Mouse (Mus musculus) ES-E14 (cell line): ENCODE results near the gene Msl1.

Experiments
- CHD2 ChIP-seq: IDR thresholded peaks from 2 replicates; pipeline ENCODE4 v1.6.1; 2014; ENCODE audit warnings: mild to moderate bottlenecking, low read depth, low read length, inconsistent platforms
- HCFC1 ChIP-seq: IDR thresholded peaks from 2 replicates; pipeline ENCODE4 v1.6.1; 2012; ENCODE audit warnings: low read length, inconsistent platforms, borderline replicate concordance; ENCODE audit not compliant: insufficient read depth
- MAFK ChIP-seq: IDR thresholded peaks from 2 replicates; pipeline ENCODE4 v1.6.1; 2014; ENCODE audit warnings: mild to moderate bottlenecking, low read depth, low read length, inconsistent platforms; ENCODE audit not compliant: insufficient read depth
- ZC3H11A ChIP-seq: IDR thresholded peaks from 2 replicates; pipeline ENCODE4 v1.6.1; 2012; ENCODE audit warnings: low read depth, mild to moderate bottlenecking, inconsistent platforms, low read length, borderline replicate concordance
- ZNF384 ChIP-seq: IDR thresholded peaks from 2 replicates; pipeline ENCODE4 v1.6.1; 2012; ENCODE audit warnings: low read depth, low read length, inconsistent platforms

GRCm38 (mm10) chr11:98846865-98847604 lies 51.7 kb downstream of the Msl1 start:
- no peak for TF ChIP-seq ZC3H11A
- no peak for TF ChIP-seq MAFK
- TF ChIP-seq ZNF384 = no peak
- no peak for TF ChIP-seq HCFC1
- no peak for TF ChIP-seq CHD2
